Mouse (Mus musculus) testis, adult 2 months (tissue): ENCODE measurements around the gene Cfap299. TPM values are rescaled to one million over a fixed set of nuclear protein-coding genes. Genes with fewer than 3 reads are reported as not detected.

Source experiments
- H3K27ac ChIP-seq: fragments of 200-500 bp; 2 replicates; pipeline ENCODE4 v1.5.1; 2012; ENCODE audit warnings: low read depth, low read length; ENCODE audit not compliant: control insufficient read depth, insufficient read depth
- H3K27me3 ChIP-seq: fragments of 200-500 bp; 2 replicates; pipeline ENCODE4 v1.6.1; 2012; ENCODE audit warnings: mild to moderate bottlenecking, low read length, moderate library complexity; ENCODE audit not compliant: control insufficient read depth, insufficient read depth
- H3K36me3 ChIP-seq: fragments of 200-500 bp; 2 replicates; pipeline ENCODE4 v1.6.1; 2012; ENCODE audit warnings: mild to moderate bottlenecking, low read length; ENCODE audit not compliant: control insufficient read depth, insufficient read depth
- H3K4me1 ChIP-seq: fragments of 200-500 bp; 2 replicates; pipeline ENCODE4 v1.6.1; 2012; ENCODE audit warnings: low read length; ENCODE audit not compliant: control insufficient read depth, insufficient read depth
- H3K4me3 ChIP-seq: fragments of 200-500 bp; 2 replicates; pipeline ENCODE4 v1.5.1; 2012; ENCODE audit warnings: low read depth, mild to moderate bottlenecking, low read length, moderate library complexity, mixed read lengths; ENCODE audit not compliant: control insufficient read depth
- CTCF ChIP-seq: fragments of 200-500 bp; IDR thresholded peaks from 2 replicates; pipeline ENCODE4 v1.5.1; 2012; ENCODE audit warnings: low read depth, mild to moderate bottlenecking, inconsistent platforms, low read length, moderate library complexity; ENCODE audit not compliant: control insufficient read depth, insufficient read depth, insufficient replicate concordance
- POLR2A ChIP-seq: fragments of 200-500 bp; IDR thresholded peaks from 2 replicates; pipeline ENCODE4 v1.6.1; 2012; ENCODE audit warnings: low read depth, mild to moderate bottlenecking, inconsistent platforms, low read length, moderate library complexity; ENCODE audit not compliant: control insufficient read depth
- polyA plus RNA-seq: library from polyadenylated mRNA; depleted of rRNA; stranded (reverse); fragments of >200 nt; gene quantifications from 2 replicates; pipeline ENCODE4 v1.2.3, GENCODE M21; 2012

Gene Cfap299
- polyA plus RNA-seq, 1 experiment = 62.1 TPM

- no peaks in the 10 kb centered on the region for H3K36me3 ChIP-seq
- H3K4me1 ChIP-seq = no peaks in the 10 kb centered on the region
These were observed 403.9 kb downstream of the Cfap299 start for GRCm38 (mm10) chr5:98733010-98733399.

GRCm38 (mm10) chr5:98761858-98762652 is 433.0 kb downstream of the Cfap299 start:
- H3K4me1 ChIP-seq = no peaks in the 10 kb centered on the region
- no peaks in the 10 kb centered on the region for H3K36me3 ChIP-seq
- no peak overlapping the region for H3K27ac ChIP-seq
- TF ChIP-seq POLR2A = no peak
- TF ChIP-seq CTCF = no peak
- no peak overlapping the region for H3K4me3 ChIP-seq
- no peaks in the 10 kb centered on the region for H3K27me3 ChIP-seq

More at GRCm38 (mm10) chr5:98733010-98733399, 403.9 kb downstream of the Cfap299 start:
- TF ChIP-seq CTCF (no peak), POLR2A (no peak)
- Histone ChIP-seq H3K4me3 (no peak overlapping the region), H3K27ac (no peak overlapping the region), H3K27me3 (no peaks in the 10 kb centered on the region)

GRCm38 (mm10) chr5:98778588-98778987 is 449.5 kb downstream of the Cfap299 start:
- Histone ChIP-seq H3K4me1 (no peaks in the 10 kb centered on the region), H3K27me3 (no peaks in the 10 kb centered on the region), H3K27ac (no peak overlapping the region), H3K36me3 (no peaks in the 10 kb centered on the region), H3K4me3 (no peak overlapping the region)
- TF ChIP-seq POLR2A = no peak
- TF ChIP-seq CTCF = no peak

- no peak overlapping the region for H3K27ac ChIP-seq
- no peaks in the 10 kb centered on the region for H3K27me3 ChIP-seq
- no peak for TF ChIP-seq POLR2A
- no peak for TF ChIP-seq CTCF
- no peak overlapping the region for H3K4me3 ChIP-seq
- no peaks in the 10 kb centered on the region for H3K36me3 ChIP-seq
- H3K4me1 ChIP-seq = no peaks in the 10 kb centered on the region
These were observed 453.0 kb downstream of the Cfap299 start for GRCm38 (mm10) chr5:98782066-98782465.

DNA sequence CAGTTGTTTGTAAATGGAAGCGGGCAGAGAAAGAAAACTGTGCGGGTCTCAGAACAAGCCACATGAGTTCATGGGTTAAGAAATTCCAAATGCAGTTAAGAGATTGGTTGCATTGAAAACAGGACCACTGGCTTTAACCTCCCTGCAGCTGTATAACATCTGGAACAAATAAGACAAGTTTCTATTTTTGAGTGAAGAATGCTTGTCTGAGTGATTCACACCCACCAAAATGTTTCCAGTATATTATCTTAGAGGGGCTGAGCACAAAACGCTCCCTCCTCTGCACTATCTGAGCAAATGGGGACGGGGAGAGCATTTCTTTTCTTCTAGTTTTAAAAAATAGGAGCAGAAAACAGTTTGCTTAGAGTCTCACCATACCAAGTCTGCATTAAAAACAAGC is 458.6 kb downstream of the Cfap299 start:
- Histone ChIP-seq H3K36me3 (no peaks in the 10 kb centered on the region), H3K27me3 (no peaks in the 10 kb centered on the region), H3K4me1 (no peaks in the 10 kb centered on the region), H3K4me3 (no peak overlapping the region), H3K27ac (no peak overlapping the region)
- TF ChIP-seq CTCF = no peak
- no peak for TF ChIP-seq POLR2A

DNA sequence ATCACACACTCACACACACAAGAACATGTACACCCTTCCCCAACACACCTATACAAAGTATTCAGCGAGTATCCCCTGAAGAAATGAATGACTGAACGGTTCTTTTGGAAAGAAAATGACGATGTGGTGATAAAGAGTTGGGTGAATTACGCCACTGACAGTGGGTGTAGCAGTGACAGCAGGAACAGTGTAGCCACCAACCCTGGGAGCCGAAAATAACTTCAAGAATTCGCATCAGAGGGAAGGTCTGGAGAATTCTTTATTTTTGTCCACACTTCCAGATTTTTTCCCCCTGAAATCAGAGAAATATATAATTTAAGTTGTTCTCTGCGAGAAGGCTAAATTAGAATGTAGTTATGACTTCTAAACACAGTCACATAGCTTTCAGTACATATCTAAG is 459.5 kb downstream of the Cfap299 start:
- H3K27ac ChIP-seq = no peak overlapping the region
- H3K27me3 ChIP-seq = no peaks in the 10 kb centered on the region
- H3K36me3 ChIP-seq = no peaks in the 10 kb centered on the region
- H3K4me1 ChIP-seq = no peaks in the 10 kb centered on the region
- TF ChIP-seq CTCF = no peak
- TF ChIP-seq POLR2A = no peak
- H3K4me3 ChIP-seq = no peak overlapping the region

GRCm38 (mm10) chr5:98790894-98791607 is 461.9 kb downstream of the Cfap299 start:
- H3K36me3 ChIP-seq = no peaks in the 10 kb centered on the region
- H3K27me3 ChIP-seq = no peaks in the 10 kb centered on the region
- H3K4me3 ChIP-seq = no peak overlapping the region
- no peak overlapping the region for H3K27ac ChIP-seq
- TF ChIP-seq POLR2A (no peak), CTCF (no peak)
- no peaks in the 10 kb centered on the region for H3K4me1 ChIP-seq
